Mouse (Mus musculus): Measurements from ENCODE around the gene Shcbp1l. TPM values are rescaled to one million over a fixed set of nuclear protein-coding genes. Genes with fewer than 3 reads are reported as not detected.
"Not testable (repeated sequence)": the region's sequence is repeated elsewhere in the genome, so short reads cannot be mapped to it uniquely, and the experiment has no call there.

The Shcbp1l gene
- not detected for total RNA-seq (2021)

DNA sequence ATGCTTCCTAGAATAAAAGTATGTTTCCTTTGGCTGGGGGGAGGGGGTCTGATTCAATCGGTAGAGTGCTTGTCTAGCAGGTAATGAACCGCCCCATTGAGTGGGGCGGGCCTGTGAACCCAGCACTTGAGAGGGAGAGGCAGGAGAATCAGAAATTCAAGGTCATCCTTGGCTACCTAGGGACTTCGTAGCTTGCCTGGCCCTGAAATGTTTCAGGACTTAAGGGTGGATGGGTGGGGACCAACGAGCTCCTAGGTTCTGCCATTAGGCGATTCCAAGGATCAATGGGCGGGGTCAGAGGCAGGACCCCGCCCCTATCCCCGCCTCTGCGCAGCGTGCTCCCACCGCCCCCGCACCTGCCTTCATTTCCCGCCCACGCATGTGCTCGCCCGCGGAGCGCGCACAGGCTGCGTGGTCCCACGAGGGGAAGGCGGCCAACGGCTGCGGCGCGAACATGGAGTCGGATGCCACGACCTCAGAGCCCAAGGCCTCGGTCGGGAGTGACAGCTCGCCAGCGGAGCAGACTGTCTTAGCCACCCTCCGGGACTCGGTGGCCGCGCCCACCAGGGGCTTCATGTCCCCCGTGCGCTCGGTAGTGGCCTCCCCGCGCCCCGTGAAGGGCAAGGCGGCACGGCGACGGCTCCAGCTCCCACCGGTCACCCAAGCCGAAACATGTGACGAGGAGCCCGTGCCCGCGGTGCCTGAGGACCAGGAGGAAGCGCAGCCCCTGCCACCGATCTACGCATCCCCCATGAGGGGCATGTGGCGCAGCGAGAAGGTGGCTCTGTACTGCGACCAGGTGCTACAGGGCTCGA lies at the start of gene Shcbp1l:
TSS of gene Shcbp1l (plus strand) at position 393 of the 815 bp plus-strand sequence.
- peak; percentile 68 for DNase-seq

DNA sequence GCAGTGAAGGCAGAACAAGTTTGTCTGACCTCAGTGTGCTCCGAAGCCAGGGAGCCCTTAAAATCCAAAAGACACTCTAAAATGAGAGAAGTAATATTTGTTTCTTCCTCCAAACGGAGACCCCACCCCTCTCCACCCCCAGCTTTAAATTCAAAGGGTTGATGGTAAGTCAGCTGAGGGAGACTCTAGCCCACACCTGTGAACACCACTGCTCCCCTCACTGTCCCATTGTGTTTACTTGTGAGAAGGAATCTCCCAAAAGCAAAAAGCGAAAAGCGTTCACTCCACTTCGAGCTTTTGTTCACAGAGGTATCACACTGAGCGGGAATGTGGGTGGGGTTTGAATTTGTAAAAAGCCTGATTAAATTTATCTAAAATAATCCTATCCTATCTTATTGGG lies 48.5 kb upstream of the Shcbp1l start:
- DNase-seq: no peak

DNA sequence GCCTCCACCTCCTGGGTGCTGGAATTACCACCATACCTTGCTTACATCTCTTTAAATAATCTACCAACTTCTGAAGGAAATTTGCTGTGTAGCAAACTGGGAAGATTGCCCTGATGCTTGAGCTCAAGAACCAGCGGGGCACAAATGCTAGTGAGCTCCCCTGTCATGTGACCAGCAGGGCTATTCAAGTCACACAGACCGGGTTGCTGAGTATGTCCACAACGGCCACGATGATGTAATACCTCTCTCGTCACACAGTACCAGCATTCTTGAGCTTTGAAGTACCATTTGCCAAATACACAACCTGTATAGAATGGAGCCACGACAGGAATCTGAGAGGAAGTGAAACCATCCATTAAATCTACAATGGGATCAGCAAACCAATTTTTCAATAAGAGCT lies 46.4 kb upstream of the Shcbp1l start:
- no peak for DNase-seq

- DNase-seq: no peak
Measured at GRCm38 (mm10) chr1:153379832-153380231, 45.1 kb upstream of the Shcbp1l start.

- no peak for DNase-seq
Measured at GRCm38 (mm10) chr1:153380746-153381282, 44.1 kb upstream of the Shcbp1l start.

- peak; percentile 15 for DNase-seq
Measured at GRCm38 (mm10) chr1:153385081-153385480, 39.9 kb upstream of the Shcbp1l start.

DNA sequence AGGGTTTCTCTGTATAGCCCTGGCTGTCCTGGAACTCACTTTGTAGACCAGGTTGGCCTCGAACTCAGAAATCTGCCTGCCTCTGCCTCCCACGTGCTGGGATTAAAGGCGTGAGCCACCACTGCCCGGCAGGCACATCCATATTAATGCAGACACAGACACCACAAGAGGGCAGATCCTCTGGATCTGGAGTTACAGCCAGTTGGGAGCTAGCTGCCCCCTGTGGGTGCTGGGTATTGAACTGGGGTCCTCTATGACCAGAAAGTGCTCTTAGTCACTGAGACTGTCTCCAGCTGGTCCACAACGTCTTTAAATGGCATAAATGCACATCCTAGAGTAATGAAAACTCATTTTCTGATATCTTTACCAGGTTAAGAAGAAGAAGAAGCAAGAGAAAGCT lies 39.3 kb upstream of the Shcbp1l start:
- not testable (repeated sequence) for DNase-seq

GRCm38 (mm10) chr1:153386271-153387069 lies 38.5 kb upstream of the Shcbp1l start:
- peak; percentile 91 for DNase-seq

GRCm38 (mm10) chr1:153395706-153396105 lies 29.3 kb upstream of the Shcbp1l start:
- DNase-seq: peak; percentile 59

DNA sequence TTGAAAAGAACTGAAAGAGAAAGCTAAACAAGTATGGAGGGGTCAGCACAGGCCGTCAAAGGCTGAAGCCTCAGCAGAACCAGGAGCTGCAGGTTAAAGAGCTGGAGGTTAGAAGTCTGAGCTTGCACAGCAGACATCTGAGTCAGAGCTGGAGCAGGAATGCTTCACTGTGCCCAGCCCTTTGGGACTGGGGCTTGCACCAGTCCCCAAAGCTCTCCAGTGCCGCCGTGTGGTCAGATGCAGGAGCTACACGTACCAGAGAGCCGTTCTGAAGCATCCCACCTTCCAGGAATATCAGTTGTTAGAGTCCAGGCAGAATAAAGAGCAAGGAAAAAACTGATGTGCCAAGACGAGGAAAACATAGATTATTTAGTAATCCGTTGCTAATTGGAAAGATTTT lies 23.2 kb upstream of the Shcbp1l start:
- peak; percentile 83 for DNase-seq

DNA sequence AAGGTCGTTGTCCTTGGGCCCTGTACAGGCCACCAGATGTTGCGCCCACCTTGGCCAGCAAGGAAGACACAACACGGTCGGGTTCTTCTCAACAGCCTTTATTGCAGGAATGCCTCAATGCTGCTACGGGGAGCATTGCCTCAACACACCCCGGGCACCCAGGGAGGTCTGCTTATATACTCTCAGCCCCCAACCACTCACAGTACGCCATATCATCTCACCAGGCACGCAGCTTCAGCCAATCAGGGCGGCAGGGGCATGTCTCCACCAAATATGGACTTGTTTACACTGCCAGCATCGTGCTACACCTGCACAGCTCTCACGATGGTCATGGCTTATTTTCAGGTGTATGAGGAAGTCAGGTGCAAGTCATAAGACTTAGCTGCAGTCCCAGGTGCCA lies 17.3 kb upstream of the Shcbp1l start:
- DNase-seq: not testable (repeated sequence)

DNA sequence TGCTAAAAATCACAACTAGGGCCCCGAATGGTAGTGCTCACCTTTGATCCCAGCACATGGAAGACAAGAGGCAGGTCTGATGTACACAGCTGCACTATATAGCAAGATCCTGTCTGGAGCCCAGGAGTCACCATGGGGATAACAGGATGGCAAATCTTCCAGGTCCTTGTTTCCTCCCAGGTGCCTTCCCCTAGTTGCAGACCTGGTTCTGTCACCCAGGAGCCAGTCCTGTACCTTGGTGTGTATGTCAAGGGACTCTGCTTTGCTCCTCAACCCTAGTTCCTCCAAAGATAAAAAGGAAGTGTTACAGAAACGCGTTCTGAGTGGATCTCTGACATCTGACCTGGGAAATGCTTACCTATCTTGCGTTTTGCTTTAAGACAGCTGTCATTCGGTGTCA lies 16.7 kb upstream of the Shcbp1l start:
- not testable (repeated sequence) for DNase-seq

DNA sequence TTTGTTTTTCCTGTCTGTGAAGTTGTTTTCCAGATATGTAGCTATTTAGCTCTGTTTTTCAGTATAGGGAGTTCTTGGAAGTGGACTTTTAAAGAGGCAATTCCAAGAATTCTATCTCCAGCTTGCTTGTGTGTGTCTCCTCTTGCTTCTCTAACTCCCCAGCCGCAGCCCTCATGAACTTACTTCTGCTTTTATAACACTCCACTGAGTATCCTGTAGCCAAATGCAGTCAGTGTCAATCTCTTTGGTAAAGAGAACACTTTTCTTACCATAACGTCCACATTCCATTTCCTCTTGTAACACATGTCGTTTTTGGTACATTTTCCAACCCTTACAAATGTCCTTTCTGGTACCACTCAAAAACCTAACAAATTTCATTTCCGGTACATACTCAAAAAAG lies 14.0 kb upstream of the Shcbp1l start:
- not testable (repeated sequence) for DNase-seq

- DNase-seq: no peak
Measured at GRCm38 (mm10) chr1:153411723-153412122, 13.2 kb upstream of the Shcbp1l start.

GRCm38 (mm10) chr1:153412663-153413396 lies 12.1 kb upstream of the Shcbp1l start:
- DNase-seq: not testable (repeated sequence)

DNA sequence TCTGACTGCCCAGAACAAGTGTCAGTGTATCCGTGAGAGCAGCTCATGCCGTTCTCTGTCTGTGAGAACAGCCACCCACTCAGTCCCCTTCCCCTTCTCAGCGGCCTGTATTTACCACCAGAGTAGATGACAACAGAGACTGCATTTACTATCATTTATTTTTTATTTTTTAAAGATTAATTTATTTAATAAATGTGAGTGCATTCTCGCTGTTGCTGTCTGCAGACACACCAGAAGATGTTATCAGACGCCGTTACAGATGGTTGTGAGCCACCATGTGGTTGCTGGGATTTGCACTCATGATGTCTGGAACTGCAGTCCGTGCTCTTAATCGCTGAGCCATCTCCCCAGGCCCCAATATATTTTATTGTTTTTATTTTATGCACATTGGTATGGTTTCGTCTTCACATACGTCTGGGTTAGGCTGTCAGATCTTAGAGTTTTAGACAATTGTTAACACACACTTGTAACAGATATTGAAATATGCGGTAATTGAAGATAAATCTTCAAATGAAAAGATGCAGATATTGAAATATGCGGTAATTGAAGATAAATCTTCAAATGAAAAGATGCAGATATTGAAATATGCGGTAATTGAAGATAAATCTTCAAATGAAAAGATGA lies 11.5 kb upstream of the Shcbp1l start:
- not testable (repeated sequence) for DNase-seq

DNA sequence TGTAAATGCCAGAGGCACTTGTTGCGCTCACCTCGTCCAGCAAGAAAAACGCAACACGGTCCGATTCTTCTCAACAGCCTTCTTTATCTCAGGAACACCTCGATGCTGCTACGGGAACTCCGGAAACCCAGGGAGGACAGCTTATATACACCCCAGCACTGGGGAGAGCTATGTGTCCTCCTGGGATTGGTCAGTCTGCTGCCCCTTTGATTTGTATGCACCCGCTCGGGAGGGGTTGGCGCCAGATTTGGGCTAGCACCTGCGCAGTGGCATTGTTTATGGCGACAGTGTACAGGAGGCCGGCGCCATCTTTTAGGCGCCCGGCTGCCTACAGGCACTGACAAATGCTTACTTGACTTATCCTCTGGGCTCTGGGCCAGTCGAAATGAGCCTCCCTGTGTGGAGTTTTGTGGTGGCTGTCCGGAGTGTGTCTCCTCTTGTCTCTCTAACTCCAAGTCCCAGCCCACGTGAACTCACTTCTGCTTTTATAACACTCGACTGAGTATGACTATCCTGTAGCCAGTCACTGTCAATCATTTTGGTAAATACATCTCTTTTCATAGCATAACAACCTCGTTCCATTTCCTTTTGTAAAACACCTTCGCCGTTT lies 10.7 kb upstream of the Shcbp1l start:
- peak; percentile 48 for DNase-seq

- DNase-seq: peak; percentile 25
Measured at GRCm38 (mm10) chr1:153414962-153415361, 10.0 kb upstream of the Shcbp1l start.

- not testable (repeated sequence) for DNase-seq
Measured at GRCm38 (mm10) chr1:153415742-153416141, 9.2 kb upstream of the Shcbp1l start.

- DNase-seq: not testable (repeated sequence)
Measured at GRCm38 (mm10) chr1:153416271-153416832, 8.6 kb upstream of the Shcbp1l start.

- not testable (repeated sequence) for DNase-seq
Measured at GRCm38 (mm10) chr1:153417805-153418204, 7.2 kb upstream of the Shcbp1l start.
